ENCODE assay signal across 8 mouse cellular contexts in genomic region chr7:130949331-130949751, GRCm38 (mm10). TPM values are rescaled to one million over a fixed set of nuclear protein-coding genes. Genes with fewer than 3 reads are reported as not detected.
DNase-seq lines count a peak whose midpoint lies in the region; ATAC-seq and TF ChIP-seq lines count a peak whose summit lies in the region.
"Had no signal": no experiment of that assay in that cellular context is flagged by ENCODE, and none has a peak within 500 bp of the region (broad histone marks: within the 10 kb centered on the region; RNA-seq: fewer than 3 reads in every experiment).

No protein-coding gene starts in this region.

- no peaks in the 10 kb centered on the region for H3K27me3 ChIP-seq in midbrain, postnatal 0 days (ENCODE audit: insufficient read depth, low read length)
- H3K27me3 ChIP-seq in midbrain, embryonic 16.5 days (ENCODE audit: control insufficient read depth, insufficient read depth, low read depth, low read length) = no peaks in the 10 kb centered on the region
- no peaks in the 10 kb centered on the region for H3K27me3 ChIP-seq in stomach, embryonic 14.5 days (ENCODE audit: control insufficient read depth, insufficient read depth, low read length)
- no peaks in the 10 kb centered on the region for H3K27me3 ChIP-seq in midbrain, embryonic 11.5 days (ENCODE audit: control insufficient read depth, insufficient read depth, low read length)

- peak; percentile 63 for DNase-seq in midbrain, postnatal 0 days (ENCODE audit: low spot score)
- DNase-seq in cerebellum, adult 18-20 months = peak; percentile 55 to 66
- peak; percentile 56 to 62 for DNase-seq in heart, adult 9 months (ENCODE audit: low spot score in 2 of 2)
- DNase-seq in layer of hippocampus, postnatal 36 days = peak; percentile 54 to 57
- no peak for DNase-seq in midbrain, embryonic 11.5 days (ENCODE audit: low spot score, missing footprints)

- H3K4me1 ChIP-seq in midbrain, postnatal 0 days (ENCODE audit: insufficient read depth, low read length) = no peaks in the 10 kb centered on the region
- no peaks in the 10 kb centered on the region for H3K4me1 ChIP-seq in midbrain, embryonic 16.5 days (ENCODE audit: control insufficient read depth, insufficient read depth, low read length)
- 0 out of 2 replicates have a peak, but pooled peaks cover 5% of the 10 kb centered on the region for H3K4me1 ChIP-seq in stomach, embryonic 14.5 days (ENCODE audit: control insufficient read depth, insufficient read depth, low read length)
- no peaks in the 10 kb centered on the region for H3K4me1 ChIP-seq in midbrain, embryonic 11.5 days (ENCODE audit: control insufficient read depth, insufficient read depth, low read length)

- no peak overlapping the region for H3K4me3 ChIP-seq in midbrain, postnatal 0 days (ENCODE audit: low read depth, low read length)
- H3K4me3 ChIP-seq in midbrain, embryonic 16.5 days (ENCODE audit: low read depth, low read length) = no peak overlapping the region
- no peak overlapping the region for H3K4me3 ChIP-seq in stomach, embryonic 14.5 days (ENCODE audit: low read depth, low read length)
- no peak overlapping the region for H3K4me3 ChIP-seq in midbrain, embryonic 11.5 days (ENCODE audit: low read depth, low read length)

- no peaks in the 10 kb centered on the region for H3K36me3 ChIP-seq in midbrain, postnatal 0 days (ENCODE audit: insufficient read depth, low read length)
- H3K36me3 ChIP-seq in midbrain, embryonic 16.5 days (ENCODE audit: control insufficient read depth, insufficient read depth, low read length) = no peaks in the 10 kb centered on the region
- H3K36me3 ChIP-seq in stomach, embryonic 14.5 days (ENCODE audit: control insufficient read depth, insufficient read depth, low read length) = no peaks in the 10 kb centered on the region
- H3K36me3 ChIP-seq in midbrain, embryonic 11.5 days (ENCODE audit: control insufficient read depth, insufficient read depth, low read length) = no peaks in the 10 kb centered on the region

- no peak overlapping the region for H3K9ac ChIP-seq in midbrain, postnatal 0 days (replicated peaks; ENCODE audit: low read length, poor library complexity, severe bottlenecking)
- H3K9ac ChIP-seq in midbrain, embryonic 16.5 days (ENCODE audit: low read depth, low read length) = no peak overlapping the region
- no peak overlapping the region for H3K9ac ChIP-seq in stomach, embryonic 14.5 days (replicated peaks; ENCODE audit: low read depth, low read length)
- H3K9ac ChIP-seq in midbrain, embryonic 11.5 days (ENCODE audit: low read length) = no peak overlapping the region
- H3K9ac ChIP-seq: liver, embryonic 14.5 days had no signal

- H3K9me3 ChIP-seq in midbrain, postnatal 0 days (ENCODE audit: low read length) = no peaks in the 10 kb centered on the region
- no peaks in the 10 kb centered on the region for H3K9me3 ChIP-seq in midbrain, embryonic 16.5 days (replicated peaks; ENCODE audit: control insufficient read depth, low read length, poor library complexity, severe bottlenecking)
- no peaks in the 10 kb centered on the region for H3K9me3 ChIP-seq in stomach, embryonic 14.5 days (ENCODE audit: control insufficient read depth, low read depth, low read length)
- H3K9me3 ChIP-seq in midbrain, embryonic 11.5 days (ENCODE audit: control insufficient read depth, low read length) = no peaks in the 10 kb centered on the region

- no peak overlapping the region for H3K4me2 ChIP-seq in midbrain, postnatal 0 days (ENCODE audit: low read depth, low read length, poor library complexity, severe bottlenecking)
- no peak overlapping the region for H3K4me2 ChIP-seq in midbrain, embryonic 16.5 days (ENCODE audit: low read length)
- no peak overlapping the region for H3K4me2 ChIP-seq in stomach, embryonic 14.5 days (replicated peaks; ENCODE audit: low read depth, low read length)
- no peak overlapping the region for H3K4me2 ChIP-seq in midbrain, embryonic 11.5 days

- WGBS in midbrain, postnatal 0 days = 53% methylated on average over 8 of the region's 8 CpGs
- WGBS in midbrain, embryonic 16.5 days = 59% methylated on average over 8 of the region's 8 CpGs
- 51% methylated on average over 8 of the region's 8 CpGs for whole genome bisulfite sequencing in stomach, embryonic 14.5 days
- WGBS in midbrain, embryonic 11.5 days = 62% methylated on average over 8 of the region's 8 CpGs

- ATAC-seq in midbrain, postnatal 0 days (ENCODE audit: low FRiP score) = no peak
- ATAC-seq in midbrain, embryonic 16.5 days = no peak
- ATAC-seq in stomach, embryonic 14.5 days (ENCODE audit: insufficient number of reproducible peaks, insufficient read depth, low FRiP score, low read depth) = peak; percentile 46; the same call in 1 of the 2 replicates
- ATAC-seq in midbrain, embryonic 11.5 days (ENCODE audit: low FRiP score) = no peak

- H3K27ac ChIP-seq in midbrain, postnatal 0 days (ENCODE audit: low read depth, low read length) = no peak overlapping the region
- no peak overlapping the region for H3K27ac ChIP-seq in midbrain, embryonic 16.5 days (ENCODE audit: low read length)
- H3K27ac ChIP-seq in stomach, embryonic 14.5 days (ENCODE audit: low read length) = no peak overlapping the region
- H3K27ac ChIP-seq in midbrain, embryonic 11.5 days (ENCODE audit: low read depth, low read length) = no peak overlapping the region
- H3K27ac ChIP-seq: liver, embryonic 14.5 days had no signal

- no peak for TF ChIP-seq CTCF in midbrain, postnatal 0 days (IDR thresholded peaks at IDR 0.05)

RNA-seq across cellular contexts. Expression of gene Htra1, which starts 13.4 kb away (rescaled TPM):
- total RNA-seq in midbrain, postnatal 0 days (2014; rRNA removed) = 23.5 and 31.8 TPM in 2 replicates
- polyA plus RNA-seq in midbrain, postnatal 0 days (2015; fragmentation: Nextera tagmentation; extraction: Ambion mirVana) = 32.9 and 33.3 TPM in 2 replicates
- polyA plus RNA-seq in midbrain, embryonic 16.5 days (2015; fragmentation: Nextera tagmentation; extraction: Ambion mirVana) = 15.5 and 15.6 TPM in 2 replicates
- 100 to 1,000 TPM; 221 to 291 TPM for total RNA-seq in layer of hippocampus, postnatal 36 days (2021)
- polyA plus RNA-seq in stomach, embryonic 14.5 days (2014; fragmentation: Nextera tagmentation; extraction: Ambion mirVana) = 10.2 and 14.7 TPM in 2 replicates
- 2.7 and 3.5 TPM in 2 replicates for polyA plus RNA-seq in midbrain, embryonic 11.5 days (2014; fragmentation: Nextera tagmentation; extraction: Ambion mirVana)
